Comparison of ENCODE assay signal across 8 mouse cellular contexts in the genomic region with DNA sequence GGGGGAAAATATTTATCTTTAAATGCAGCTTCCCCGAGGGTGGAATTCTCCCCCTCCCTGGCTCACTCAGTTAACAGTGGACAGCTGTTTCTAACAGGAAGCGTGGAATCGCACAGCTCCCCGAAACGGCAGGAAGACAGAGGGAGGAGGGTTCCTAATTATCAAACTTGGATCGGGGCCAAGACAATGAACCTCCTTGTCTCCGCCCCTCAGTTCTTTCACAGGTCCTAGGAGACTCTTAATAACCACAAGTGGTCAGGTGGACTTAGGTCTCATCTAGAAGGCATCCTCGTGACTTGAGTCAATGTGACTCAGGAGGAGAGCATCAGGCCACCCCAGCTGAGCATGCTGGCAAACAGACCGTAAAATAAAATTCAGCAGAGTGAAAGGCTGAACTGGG. TPM values are rescaled to one million over a fixed set of nuclear protein-coding genes. Genes with fewer than 3 reads are reported as not detected.
A peak's percentile ranks its signal among the peaks of the same experiment; 100 is the strongest.
DNase-seq lines count a peak whose midpoint lies in the region; ATAC-seq and TF ChIP-seq lines count a peak whose summit lies in the region.

No protein-coding gene starts in this region.

- no peak for TF ChIP-seq POLR2A in brain, embryonic 14.5 days (IDR thresholded peaks at IDR 0.05; ENCODE audit: borderline replicate concordance, extremely low read depth, insufficient read depth, insufficient read length, poor library complexity, severe bottlenecking)

- H3K4me2 ChIP-seq in intestine, embryonic 16.5 days (ENCODE audit: low read depth, low read length): peak overlapping the region; percentile 37
- no peak overlapping the region for H3K4me2 ChIP-seq in liver, embryonic 14.5 days (ENCODE audit: low read depth)
- H3K4me2 ChIP-seq in neural tube, embryonic 13.5 days: peak overlapping the region; percentile 33

- H3K4me1 ChIP-seq in intestine, embryonic 16.5 days (ENCODE audit: control insufficient read depth, insufficient read depth, low read length): peaks cover 31% of the 10 kb centered on the region
- H3K4me1 ChIP-seq in liver, embryonic 14.5 days (replicated peaks; ENCODE audit: control insufficient read depth in 2 of 2, insufficient read depth in 2 of 2, low read length in 1 of 2): peaks cover 3% of the 10 kb centered on the region in 2 experiments; a peak in 3 of 4 replicates
- H3K4me1 ChIP-seq in neural tube, embryonic 13.5 days (replicated peaks): peaks cover 33% of the 10 kb centered on the region

- H3K27me3 ChIP-seq in intestine, embryonic 16.5 days (replicated peaks; ENCODE audit: control insufficient read depth, insufficient read depth, low read length): no peaks in the 10 kb centered on the region
- H3K27me3 ChIP-seq in liver, embryonic 14.5 days (ENCODE audit: control insufficient read depth, insufficient read depth, low read length): no peaks in the 10 kb centered on the region
- H3K27me3 ChIP-seq in neural tube, embryonic 13.5 days: no peaks in the 10 kb centered on the region

- no peaks in the 10 kb centered on the region for H3K36me3 ChIP-seq in intestine, embryonic 16.5 days (ENCODE audit: control insufficient read depth, insufficient read depth, low read length)
- no peaks in the 10 kb centered on the region for H3K36me3 ChIP-seq in liver, embryonic 14.5 days (replicated peaks; ENCODE audit: control insufficient read depth, insufficient read depth, low read depth)
- no peaks in the 10 kb centered on the region for H3K36me3 ChIP-seq in neural tube, embryonic 13.5 days

- H3K27ac ChIP-seq in intestine, embryonic 16.5 days (ENCODE audit: low read length): peak overlapping the region; percentile 88
- H3K27ac ChIP-seq in liver, embryonic 14.5 days: no peak overlapping the region
- peak overlapping the region; percentile 89 for H3K27ac ChIP-seq in neural tube, embryonic 13.5 days (replicated peaks)

- H3K9me3 ChIP-seq in intestine, embryonic 16.5 days (ENCODE audit: control insufficient read depth, low read length): no peaks in the 10 kb centered on the region
- H3K9me3 ChIP-seq in liver, embryonic 14.5 days (ENCODE audit: control insufficient read depth, low read length): no peaks in the 10 kb centered on the region
- no peaks in the 10 kb centered on the region for H3K9me3 ChIP-seq in neural tube, embryonic 13.5 days

- WGBS in intestine, embryonic 16.5 days: 3% methylated on average over 9 of the region's 9 CpGs
- 12% methylated on average over 9 of the region's 9 CpGs for WGBS in liver, embryonic 14.5 days (ENCODE audit: insufficient replicate concordance)
- 3% methylated on average over 9 of the region's 9 CpGs for WGBS in neural tube, embryonic 13.5 days

- ATAC-seq in granulocyte monocyte progenitor cell, adult 5-6 weeks (replicated peaks; ENCODE audit: poor library complexity, severe bottlenecking): peak; percentile 56
- peak; percentile 93 for ATAC-seq in intestine, embryonic 16.5 days
- peak; percentile 26; the same call in 1 of the 2 replicates for ATAC-seq in liver, embryonic 14.5 days (ENCODE audit: insufficient read depth)
- ATAC-seq in neural tube, embryonic 13.5 days (ENCODE audit: low read depth): peak; percentile 84

- peak; percentile 94 for DNase-seq in 3T3-L1 (ENCODE audit: low read depth, low spot score)
- DNase-seq in brain, embryonic 14.5 days (ENCODE audit: low read depth): peak; percentile 86
- DNase-seq in liver, embryonic 14.5 days (ENCODE audit: low read depth in 3 of 3, low spot score in 3 of 3): no peak
- DNase-seq in thymus, postnatal 14 days: no peak
- DNase-seq in left cerebral cortex, adult 8-10 months (ENCODE audit: low spot score in 2 of 2): no peak

- peak overlapping the region; percentile 2; the same call in 1 of the 2 replicates for H3K9ac ChIP-seq in intestine, embryonic 16.5 days (ENCODE audit: low read depth, low read length)
- no peak overlapping the region for H3K9ac ChIP-seq in liver, embryonic 14.5 days (replicated peaks)
- H3K9ac ChIP-seq in neural tube, embryonic 13.5 days: peak overlapping the region; percentile 45

- no peak for TF ChIP-seq EP300 in liver, embryonic 14.5 days (IDR thresholded peaks at IDR 0.05; ENCODE audit: low read depth)

- no peak overlapping the region for H3K4me3 ChIP-seq in intestine, embryonic 16.5 days (ENCODE audit: low read length)
- no peak overlapping the region for H3K4me3 ChIP-seq in liver, embryonic 14.5 days (ENCODE audit: insufficient read depth in 1 of 2, low read depth in 2 of 2, low read length in 2 of 2)
- no peak overlapping the region; the same call in 1 of the 2 replicates for H3K4me3 ChIP-seq in neural tube, embryonic 13.5 days

- TF ChIP-seq CTCF in brain, embryonic 14.5 days (IDR thresholded peaks at IDR 0.05; ENCODE audit: borderline replicate concordance, extremely low read depth, insufficient read depth, insufficient read length): no peak
- TF ChIP-seq CTCF in liver, embryonic 14.5 days (IDR thresholded peaks at IDR 0.05; ENCODE audit: low read depth): no peak

RNA-seq across cellular contexts. Expression of gene Rere, which starts 8.7 kb away (rescaled TPM):
- 37.3 and 82.1 TPM in 2 replicates for polyA plus RNA-seq in brain, embryonic 14.5 days (2012; rRNA removed)
- 78.8 and 90.6 TPM in 2 replicates for total RNA-seq in granulocyte monocyte progenitor cell, adult 5-6 weeks (2014; fragmentation: Nextera tagmentation)
- 11.8 and 22.7 TPM in 2 replicates for total RNA-seq in granulocyte monocyte progenitor cell, adult 5-6 weeks (2017)
- polyA plus RNA-seq in intestine, embryonic 16.5 days (2015; fragmentation: Nextera tagmentation; extraction: Ambion mirVana): 20.0 and 22.2 TPM in 2 replicates
- polyA plus RNA-seq in liver, embryonic 14.5 days (2012; rRNA removed): 4.8 and 5.6 TPM in 2 replicates
- polyA plus RNA-seq in liver, embryonic 14.5 days (2014; fragmentation: Nextera tagmentation; extraction: Ambion mirVana): 5.1 and 8.8 TPM in 2 replicates
- 41.2 and 50.0 TPM in 2 replicates for polyA plus RNA-seq in neural tube, embryonic 13.5 days (2015; fragmentation: Nextera tagmentation; extraction: Ambion mirVana)
- total RNA-seq in left cerebral cortex, adult 8-10 months (2022): 100 to 1,000 TPM in 1 of 4 experiments, 10 to 100 TPM in 3; 86.6 to 105 (median 93.5) TPM

RNA-seq across cellular contexts. Expression of gene Eno1, which starts 36.2 kb away (rescaled TPM):
- 485 and 505 TPM in 2 replicates for polyA plus RNA-seq in brain, embryonic 14.5 days (2012; rRNA removed)
- 409 and 424 TPM in 2 replicates for total RNA-seq in granulocyte monocyte progenitor cell, adult 5-6 weeks (2014; fragmentation: Nextera tagmentation)
- total RNA-seq in granulocyte monocyte progenitor cell, adult 5-6 weeks (2017): 380 and 423 TPM in 2 replicates
- 1,882 and 2,067 TPM in 2 replicates for polyA plus RNA-seq in intestine, embryonic 16.5 days (2015; fragmentation: Nextera tagmentation; extraction: Ambion mirVana)
- polyA plus RNA-seq in liver, embryonic 14.5 days (2012; rRNA removed): 167 and 215 TPM in 2 replicates
- polyA plus RNA-seq in liver, embryonic 14.5 days (2014; fragmentation: Nextera tagmentation; extraction: Ambion mirVana): 451 and 488 TPM in 2 replicates
- 1,151 and 1,235 TPM in 2 replicates for polyA plus RNA-seq in neural tube, embryonic 13.5 days (2015; fragmentation: Nextera tagmentation; extraction: Ambion mirVana)
- total RNA-seq in left cerebral cortex, adult 8-10 months (2022): 100 to 1,000 TPM; 450 to 494 (median 470) TPM

Comparison
In these comparisons a context has a peak if more than half of its experiments do, and no peak if none do; other contexts are left out.
1. DNase-seq: peak in 3T3-L1 (single experiment) and brain, embryonic 14.5 days (single experiment); none in liver, embryonic 14.5 days (0 of 3), thymus, postnatal 14 days (single experiment) and left cerebral cortex, adult 8-10 months (0 of 2).
2. ATAC-seq: peak in every context shown above with its lines; median percentile 93 in intestine, embryonic 16.5 days; 84 in neural tube, embryonic 13.5 days; 56 in granulocyte monocyte progenitor cell, adult 5-6 weeks; 26 in liver, embryonic 14.5 days.